Mouse (Mus musculus): ENCODE data around the gene Hap1. TPM values are rescaled to one million over a fixed set of nuclear protein-coding genes. Genes with fewer than 3 reads are reported as not detected.

Gene Hap1
- 0.22 and 0.34 TPM in 2 replicates for total RNA-seq (2023)

DNA sequence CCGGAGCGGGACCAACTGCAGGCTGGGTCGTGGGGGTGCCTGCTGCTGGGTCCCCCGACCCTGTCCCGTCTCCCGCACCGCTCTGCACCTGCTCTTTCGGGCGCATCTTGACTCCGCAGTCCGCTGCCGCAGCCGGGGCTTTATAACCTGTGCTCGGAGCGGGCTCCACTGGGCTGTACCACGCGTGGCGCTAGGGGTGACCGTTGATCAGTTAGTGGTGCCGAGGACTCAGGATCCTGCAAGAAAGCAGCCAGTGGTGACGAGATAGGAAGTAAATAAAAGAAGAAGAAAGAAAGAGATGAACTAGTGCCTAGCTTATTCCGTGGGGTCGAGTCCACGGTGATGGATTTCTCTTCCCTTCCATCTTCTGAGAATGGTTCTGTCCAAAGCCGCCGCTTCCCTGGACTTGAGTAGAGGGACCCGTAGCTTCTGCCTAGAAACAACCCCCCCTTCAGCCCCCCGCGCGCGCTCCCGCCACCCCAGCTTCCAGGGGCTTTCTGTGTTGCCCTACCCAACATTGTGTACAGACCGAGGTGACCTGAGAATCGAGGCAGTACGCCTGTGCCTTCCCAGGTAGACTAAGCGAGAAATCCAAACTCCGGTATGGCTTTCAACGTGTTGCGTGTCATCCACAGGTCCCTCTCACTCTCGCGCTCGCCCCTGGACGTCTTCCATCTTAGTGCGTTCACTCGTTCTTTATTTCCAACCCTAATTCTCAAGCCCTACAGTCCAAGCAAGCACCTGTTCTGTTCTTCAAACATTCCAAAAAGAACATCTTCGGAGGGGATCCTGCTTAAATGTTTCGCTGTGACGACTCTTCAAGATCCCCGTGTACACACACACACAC, at the start of gene Hap1:
TSS of gene Hap1 (minus strand) at position 157 of the 847 bp plus-strand sequence.

DNA sequence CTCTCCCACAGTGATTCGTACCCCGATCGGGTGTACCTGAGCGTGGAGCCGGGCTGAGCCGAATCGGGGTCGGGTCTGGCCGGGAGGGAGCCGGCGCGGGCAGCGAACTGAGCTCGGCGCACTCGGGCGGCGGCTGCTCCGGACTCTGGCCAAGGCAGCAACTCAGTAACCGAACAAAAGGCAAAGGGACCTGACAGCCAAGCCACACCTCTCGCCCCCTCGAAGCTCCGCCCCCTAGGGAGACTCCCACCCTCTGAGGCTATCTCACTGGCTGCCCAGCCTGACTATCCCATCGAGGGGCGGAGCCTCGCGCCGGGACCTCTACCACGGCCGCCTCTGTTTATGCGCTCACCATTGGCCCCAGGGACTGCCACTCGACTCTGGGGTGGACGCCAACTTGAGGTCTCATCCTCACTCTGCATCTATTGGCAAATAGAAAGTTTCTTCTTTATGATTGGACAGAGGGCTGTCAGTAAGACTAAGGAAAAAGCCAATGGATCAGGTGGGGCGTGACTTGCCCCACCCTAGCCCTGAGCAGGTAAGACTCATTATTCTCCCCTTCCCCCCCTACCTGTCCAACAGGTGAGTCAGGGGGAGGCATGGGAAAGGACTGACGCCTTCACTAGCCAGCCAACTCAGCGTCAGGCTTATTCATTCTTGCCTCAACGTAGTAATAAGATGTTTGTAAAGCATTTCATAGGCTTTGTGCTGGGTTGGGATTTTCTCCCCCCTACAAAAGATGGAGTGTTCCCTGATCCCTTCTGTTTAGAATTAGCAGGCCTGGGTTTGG, 41.9 kb upstream of the Hap1 start, which contains the start of gene Jup:
TSS of gene Jup (minus strand) at position 164 of the 790 bp plus-strand sequence.

DNA sequence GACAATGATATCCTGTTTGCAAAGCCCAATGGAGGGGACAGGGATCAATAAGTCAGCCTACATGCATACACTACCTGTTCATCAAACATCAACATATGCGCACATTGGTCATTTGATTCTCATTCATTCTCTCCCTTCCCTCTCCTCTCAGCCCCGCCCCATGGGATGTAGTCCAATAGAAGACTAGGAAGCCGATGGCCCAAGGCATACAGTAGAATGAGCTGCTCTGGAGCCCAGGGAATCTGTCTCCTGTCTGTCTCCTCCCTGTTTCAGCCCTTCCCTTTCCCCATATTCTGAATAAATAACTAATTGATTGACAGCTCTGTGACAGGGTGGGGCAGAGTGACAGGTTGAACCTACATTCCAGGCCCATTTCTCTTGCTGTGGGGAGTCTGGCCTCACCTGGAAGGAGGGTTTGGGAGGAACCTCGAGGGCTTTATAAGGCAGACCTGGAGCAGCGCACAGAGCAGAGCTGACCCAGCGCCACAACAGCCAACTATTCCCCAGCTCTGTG, 21.9 kb downstream of the Hap1 start, which contains the start of gene Gast:
TSS of gene Gast (plus strand) at position 464 of the 514 bp plus-strand sequence.

DNA sequence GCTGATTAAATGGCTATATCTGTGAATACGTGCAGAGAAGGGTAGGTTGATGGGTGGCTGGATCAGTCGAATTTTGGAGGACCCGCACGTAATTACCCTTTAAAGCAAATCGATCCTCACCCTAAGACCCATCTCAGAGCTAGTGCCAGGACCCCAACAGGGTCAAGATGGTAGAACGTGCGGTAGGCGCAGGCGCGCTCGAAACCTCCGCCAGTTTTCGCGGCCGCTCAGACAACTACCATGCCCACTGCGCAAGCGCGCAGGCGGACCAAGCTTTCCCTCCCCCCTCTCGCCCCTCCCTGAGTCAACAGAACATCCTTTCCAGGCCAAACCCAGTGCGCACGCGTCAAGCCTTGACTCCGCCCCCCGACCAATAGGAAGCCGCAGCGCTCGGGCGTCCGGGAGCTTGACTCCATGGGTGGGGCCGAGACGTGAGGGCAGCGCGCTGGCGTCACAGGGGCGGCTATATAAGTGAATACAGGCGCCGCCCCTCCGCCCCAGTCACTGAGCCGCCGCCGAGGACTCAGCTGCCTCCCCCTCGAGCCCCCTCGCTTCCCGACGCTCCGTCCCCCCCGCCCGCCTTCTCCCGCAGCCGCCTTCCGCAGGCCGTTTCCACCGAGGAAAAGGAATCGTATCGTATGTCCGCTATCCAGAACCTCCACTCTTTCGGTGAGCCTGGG, 36.3 kb downstream of the Hap1 start, which contains the start of gene Eif1:
TSS of gene Eif1 (plus strand) at position 394 of the 680 bp plus-strand sequence.

Other genes with a start within 250 kb of the Hap1 start
- not detected in 2 replicates for gene Krt13, start 234.6 kb downstream of the Hap1 start, total RNA-seq (2023)
- gene Krt15, start 220.2 kb downstream of the Hap1 start, total RNA-seq (2023), result not detected in 2 replicates
- not detected in 2 replicates for gene Krt19, start 207.5 kb downstream of the Hap1 start, total RNA-seq (2023)
- gene Krt9, start 162.9 kb downstream of the Hap1 start, total RNA-seq (2023), result not detected in 2 replicates
- not detected in 2 replicates for gene Krt14, start 148.6 kb downstream of the Hap1 start, total RNA-seq (2023)
- not detected in 2 replicates for gene Krt16, start 107.2 kb downstream of the Hap1 start, total RNA-seq (2023)
- not detected in 2 replicates for gene Krt17, start 95.1 kb downstream of the Hap1 start, total RNA-seq (2023)
- not detected in 2 replicates for gene Krt42, start 86.3 kb downstream of the Hap1 start, total RNA-seq (2023)
- gene Eif1, start 36.2 kb downstream of the Hap1 start, total RNA-seq (2023), result 1,814 and 1,969 TPM in 2 replicates
- not detected in 2 replicates for gene Gast, start 21.7 kb downstream of the Hap1 start, total RNA-seq (2023)
- 15.8 and 23.9 TPM in 2 replicates for gene Jup, start 41.6 kb upstream of the Hap1 start, total RNA-seq (2023)
- 0.22 and 0.23 TPM in 2 replicates for gene P3h4, start 58.7 kb upstream of the Hap1 start, total RNA-seq (2023)
- gene Fkbp10, start 59.6 kb upstream of the Hap1 start, total RNA-seq (2023), result 0.51 and 0.68 TPM in 2 replicates
- 4.1 and 4.5 TPM in 2 replicates for gene Nt5c3b, start 85.7 kb upstream of the Hap1 start, total RNA-seq (2023)
- gene Klhl10, start 85.8 kb upstream of the Hap1 start, total RNA-seq (2023), result not detected in 2 replicates
- 15.6 and 20.5 TPM in 2 replicates for gene Klhl11, start 116.6 kb upstream of the Hap1 start, total RNA-seq (2023)
- gene Acly, start 171.9 kb upstream of the Hap1 start, total RNA-seq (2023), result 116 and 138 TPM in 2 replicates
- not detected in 2 replicates for gene Ttc25, start 189.5 kb upstream of the Hap1 start, total RNA-seq (2023)
- 8.8 and 11.1 TPM in 2 replicates for gene Cnp, start 218.8 kb upstream of the Hap1 start, total RNA-seq (2023)

All from neutrophil, adult 65 days (primary cell).